Mouse (Mus musculus) heart, postnatal 0 days (tissue): Measurements from ENCODE around the gene Arl15.

Experiments used
- CTCF ChIP-seq: IDR thresholded peaks from 2 replicates; pipeline ENCODE4 v1.5.1; 2016; ENCODE audit warnings: antibody characterized with exemption, control low read depth, low read depth
- EP300 ChIP-seq: IDR thresholded peaks from 2 replicates; pipeline ENCODE4 v1.6.1; 2016; ENCODE audit warnings: antibody characterized with exemption, low read depth

- TF ChIP-seq CTCF: no peak
- TF ChIP-seq EP300: no peak
Observed at GRCm38 (mm10) chr13:114078851-114079250, 284.5 kb downstream of the Arl15 start.
